In the genomic region with DNA sequence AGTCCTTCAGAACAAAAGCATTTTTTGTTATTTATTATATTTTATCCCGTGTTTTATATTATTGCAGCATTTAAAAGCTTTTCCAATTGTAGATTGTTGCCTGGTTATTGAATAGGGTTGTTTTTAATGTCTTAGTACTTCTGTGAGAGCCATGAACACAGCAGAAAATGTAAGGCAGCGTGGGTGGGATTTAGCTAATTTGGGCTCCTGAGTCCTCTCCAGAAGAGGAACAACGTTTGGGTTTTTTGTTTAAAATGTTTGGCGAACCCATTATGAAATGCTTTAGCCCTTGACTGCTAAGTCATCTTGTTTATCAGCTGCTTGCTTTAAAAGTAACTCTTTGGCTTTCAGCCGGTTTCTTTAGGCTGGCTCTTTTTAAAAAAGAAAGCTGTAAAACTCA, we compare ENCODE assay signal across 8 mouse cellular contexts. TPM values are rescaled to one million over a fixed set of nuclear protein-coding genes. Genes with fewer than 3 reads are reported as not detected.
DNase-seq lines count a peak whose midpoint lies in the region; ATAC-seq lines count a peak whose summit lies in the region.

No protein-coding gene starts in this region.

- WGBS in hindbrain, embryonic 14.5 days = 24% methylated on average over 5 of the region's 5 CpGs
- 16% methylated on average over 5 of the region's 5 CpGs for WGBS in midbrain, embryonic 11.5 days

- peak; percentile 8 for DNase-seq in layer of hippocampus, adult 11-12 months (ENCODE audit: low spot score)
- DNase-seq in layer of hippocampus, postnatal 10 days (ENCODE audit: low spot score in 2 of 2) = no peak
- DNase-seq in hindbrain, embryonic 14.5 days (ENCODE audit: low spot score) = no peak
- DNase-seq in midbrain, embryonic 11.5 days (ENCODE audit: low spot score, missing footprints) = no peak
- no peak for DNase-seq in testis, postnatal 10 days (ENCODE audit: low spot score)
- DNase-seq in ovary, adult 18-20 months (ENCODE audit: low spot score) = no peak
- DNase-seq in cerebellum, postnatal 25 days = no peak

- peaks cover 7% of the 10 kb centered on the region; the same call in 1 of the 2 replicates for H3K36me3 ChIP-seq in hindbrain, embryonic 14.5 days (replicated peaks; ENCODE audit: control insufficient read depth, insufficient read depth)
- H3K36me3 ChIP-seq in midbrain, embryonic 11.5 days (ENCODE audit: control insufficient read depth, insufficient read depth, low read length) = no peaks in the 10 kb centered on the region

- H3K9me3 ChIP-seq in hindbrain, embryonic 14.5 days (ENCODE audit: control insufficient read depth, low read length) = no peaks in the 10 kb centered on the region
- no peaks in the 10 kb centered on the region for H3K9me3 ChIP-seq in midbrain, embryonic 11.5 days (ENCODE audit: control insufficient read depth, low read length)

- H3K27ac ChIP-seq in brown adipose tissue, adult 24 weeks (replicated peaks; ENCODE audit: low read depth, low read length) = no peak overlapping the region
- H3K27ac ChIP-seq in hindbrain, embryonic 14.5 days = no peak overlapping the region
- no peak overlapping the region for H3K27ac ChIP-seq in midbrain, embryonic 11.5 days (ENCODE audit: low read depth, low read length)

- H3K9ac ChIP-seq in hindbrain, embryonic 14.5 days = peak overlapping the region; percentile 88
- H3K9ac ChIP-seq in midbrain, embryonic 11.5 days (ENCODE audit: low read length) = peak overlapping the region; percentile 54

- H3K4me1 ChIP-seq in brown adipose tissue, adult 24 weeks (ENCODE audit: control insufficient read depth, insufficient read depth, insufficient read length, low read length) = no peaks in the 10 kb centered on the region; the same call in 1 of the 2 replicates
- peaks cover 3% of the 10 kb centered on the region; the same call in 1 of the 2 replicates for H3K4me1 ChIP-seq in hindbrain, embryonic 14.5 days (replicated peaks; ENCODE audit: control insufficient read depth, insufficient read depth, low read length)
- H3K4me1 ChIP-seq in midbrain, embryonic 11.5 days (ENCODE audit: control insufficient read depth, insufficient read depth, low read length) = 0 out of 2 replicates have a peak, but pooled peaks cover 6% of the 10 kb centered on the region

- peaks cover 11% of the 10 kb centered on the region; the same call in 1 of the 2 replicates for H3K27me3 ChIP-seq in hindbrain, embryonic 14.5 days (ENCODE audit: control insufficient read depth, insufficient read depth, low read length)
- peaks cover 9% of the 10 kb centered on the region for H3K27me3 ChIP-seq in midbrain, embryonic 11.5 days (ENCODE audit: control insufficient read depth, insufficient read depth, low read length)

- ATAC-seq in hindbrain, embryonic 14.5 days (ENCODE audit: low FRiP score) = no peak
- no peak for ATAC-seq in midbrain, embryonic 11.5 days (ENCODE audit: low FRiP score)

- H3K4me3 ChIP-seq in brown adipose tissue, adult 24 weeks (ENCODE audit: insufficient read depth, low read depth, low read length) = peak overlapping the region; percentile 38
- H3K4me3 ChIP-seq in hindbrain, embryonic 14.5 days (replicated peaks; ENCODE audit: low read length) = peak overlapping the region; percentile 51
- H3K4me3 ChIP-seq in midbrain, embryonic 11.5 days (ENCODE audit: low read depth, low read length) = peak overlapping the region; percentile 68

- peak overlapping the region; percentile 68 for H3K4me2 ChIP-seq in hindbrain, embryonic 14.5 days (replicated peaks)
- peak overlapping the region; percentile 62 for H3K4me2 ChIP-seq in midbrain, embryonic 11.5 days

RNA-seq across cellular contexts. Expression of a gene that starts 2.2 kb away (rescaled TPM):
- 100 to 1,000 TPM; 173 to 179 TPM for total RNA-seq in layer of hippocampus, postnatal 10 days (2021)
- polyA plus RNA-seq in brown adipose tissue, adult 24 weeks (2012; ENCODE audit: insufficient read depth, insufficient read length, missing spikeins) = 41.8 and 49.2 TPM in 2 replicates
- polyA plus RNA-seq in hindbrain, embryonic 14.5 days (2014; fragmentation: Nextera tagmentation; extraction: Ambion mirVana) = 219 and 248 TPM in 2 replicates
- 237 and 262 TPM in 2 replicates for polyA plus RNA-seq in midbrain, embryonic 11.5 days (2014; fragmentation: Nextera tagmentation; extraction: Ambion mirVana)
